Mouse (Mus musculus) colon, adult 2 months (tissue): Measurements from ENCODE around the gene Lipo3. TPM values are rescaled to one million over a fixed set of nuclear protein-coding genes. Genes with fewer than 3 reads are reported as not detected.

ENCODE experiments used
- polyA plus RNA-seq: library from polyadenylated mRNA; depleted of rRNA; stranded (reverse); fragments of >200 nt; gene quantifications from 2 replicates; pipeline ENCODE4 v1.2.3, GENCODE M21; 2012; rRNA removed

Lipo3 gene
- 4.5 and 5.1 TPM in 2 replicates for polyA plus RNA-seq

DNA sequence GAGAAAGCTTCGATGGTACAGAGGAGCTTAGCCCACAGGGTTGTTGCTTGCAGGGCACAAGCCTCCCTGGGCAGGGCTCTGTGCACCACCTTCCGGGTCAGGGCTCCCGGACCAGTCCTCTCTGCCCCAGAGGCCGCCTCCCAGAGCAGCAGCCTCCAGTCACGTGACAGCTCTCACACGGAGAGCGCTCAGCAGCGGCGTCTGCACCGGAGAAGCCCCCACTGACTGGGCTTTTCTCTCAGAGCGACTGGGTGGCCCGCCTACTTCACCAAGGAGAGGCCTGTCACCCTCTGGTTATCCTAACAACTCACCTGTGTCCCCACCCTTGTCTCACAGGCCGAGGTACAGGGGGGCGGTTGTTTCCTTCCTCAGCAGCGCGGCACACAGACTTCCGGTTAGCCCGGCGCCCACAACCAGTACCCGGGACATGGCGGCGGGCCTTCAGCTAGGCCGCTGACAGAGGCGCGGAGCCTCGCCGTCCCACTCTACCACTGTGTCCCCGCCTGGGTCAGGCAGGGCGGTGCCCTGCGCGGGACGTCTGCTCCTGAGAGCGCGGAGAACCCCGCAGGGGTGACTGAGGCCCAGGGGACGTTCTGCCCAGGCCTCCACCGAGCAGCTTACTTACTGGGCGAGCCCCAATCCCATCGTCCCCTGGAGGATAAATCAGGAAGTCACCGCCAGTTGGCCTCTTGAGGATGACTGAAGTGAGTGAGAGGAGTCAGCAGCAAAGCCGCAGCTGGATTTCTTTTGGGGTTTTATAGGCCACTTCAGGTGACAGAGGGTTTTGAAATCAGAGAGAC lies at the start of gene Lipo3:
TSS of gene Lipo3 (minus strand) at position 665 of the 800 bp plus-strand sequence.

DNA sequence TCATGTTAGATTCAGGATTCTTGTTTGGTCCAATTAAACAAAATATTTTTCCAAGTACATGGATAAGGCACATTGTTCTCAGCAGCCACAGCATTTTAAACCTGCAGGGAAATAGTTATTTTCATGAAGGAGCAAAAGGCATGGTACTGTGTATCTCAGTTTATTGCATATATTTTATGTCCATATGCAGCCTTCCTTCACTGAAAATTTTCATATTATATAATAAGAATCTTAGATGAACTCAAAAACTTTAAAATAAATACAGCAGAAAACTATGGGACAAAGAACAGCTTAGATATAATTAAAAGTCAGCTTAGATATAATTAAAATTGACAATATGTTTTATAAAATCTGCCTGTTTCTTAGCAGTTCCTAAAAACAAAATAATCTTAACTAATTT lies 25.6 kb upstream of the Lipo3 start, which contains the start of gene Lipo1:
TSS of gene Lipo1 (minus strand) at position 101 of the 400 bp plus-strand sequence.

DNA sequence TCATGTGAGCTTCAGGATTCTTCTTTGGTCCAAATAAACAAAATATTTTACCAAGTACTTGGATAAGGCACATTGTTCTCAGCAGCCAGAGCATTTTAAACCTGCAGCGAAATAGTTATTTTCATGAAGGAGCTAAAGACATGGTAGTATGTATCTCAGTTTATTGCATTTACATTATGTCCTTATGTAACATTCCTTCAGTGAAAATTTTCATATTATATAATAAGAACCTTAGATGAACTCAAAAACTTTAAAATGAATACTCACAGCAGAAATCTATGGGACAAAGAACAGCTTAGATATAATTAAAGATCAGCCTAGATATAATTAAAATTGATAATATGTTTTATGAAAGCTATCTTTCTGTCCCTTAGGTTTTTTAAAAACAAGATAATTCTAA lies 10.5 kb downstream of the Lipo3 start, which contains the start of gene Lipo2:
TSS of gene Lipo2 (minus strand) at position 101 of the 400 bp plus-strand sequence.

GRCm38 (mm10) chr19:33625152-33625551 lies 136.6 kb downstream of the Lipo3 start, which contains the start of gene Gm8978:
Gene Gm8978, minus strand, starts transcription at chr19:33625252.

DNA sequence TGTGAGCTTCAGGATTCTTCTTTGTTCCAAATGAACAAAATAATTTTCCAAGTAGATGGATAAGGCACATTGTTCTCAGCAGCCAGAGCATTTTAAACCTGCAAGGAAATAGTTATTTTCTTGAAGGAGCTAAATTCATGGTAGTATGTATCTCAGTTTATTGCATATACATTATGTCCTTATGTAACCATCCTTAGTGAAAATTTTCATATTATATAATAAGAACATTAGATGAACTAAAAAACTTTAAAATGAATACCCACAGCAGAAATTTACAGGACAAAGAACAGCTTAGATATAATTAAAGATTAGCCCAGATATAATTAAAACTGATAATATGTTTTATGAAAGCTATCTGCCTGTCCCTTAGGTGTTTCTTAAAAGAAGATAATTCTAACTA lies 244.1 kb downstream of the Lipo3 start, which contains the start of gene Lipo4:
TSS of gene Lipo4 (minus strand) at position 101 of the 400 bp plus-strand sequence.

Other genes starting within 250 kb of the Lipo3 start
- gene Lipo4, start 244.2 kb downstream of the Lipo3 start, polyA plus RNA-seq: not detected in 2 replicates
- gene Gm8978, start 136.7 kb downstream of the Lipo3 start, polyA plus RNA-seq: not detected in 2 replicates
- gene Lipo2, start 10.6 kb downstream of the Lipo3 start, polyA plus RNA-seq: not detected in 2 replicates
- gene Lipo1, start 25.5 kb upstream of the Lipo3 start, polyA plus RNA-seq: not detected in 2 replicates
- gene Lipf, start 199.2 kb upstream of the Lipo3 start, polyA plus RNA-seq: not detected in 2 replicates
- gene Lipk, start 246.3 kb upstream of the Lipo3 start, polyA plus RNA-seq: 0.09 TPM in 1 of 2 replicates, not detected in the other